Mouse (Mus musculus): ENCODE data around the gene Nckap5. TPM values are rescaled to one million over a fixed set of nuclear protein-coding genes. Genes with fewer than 3 reads are reported as not detected.
A peak's percentile ranks its signal among the peaks of the same experiment; 100 is the strongest.

Gene Nckap5
- total and polyA plus RNA-seq, 2 experiments from 2014 or later: 6.6 to 10.2 TPM

DNA sequence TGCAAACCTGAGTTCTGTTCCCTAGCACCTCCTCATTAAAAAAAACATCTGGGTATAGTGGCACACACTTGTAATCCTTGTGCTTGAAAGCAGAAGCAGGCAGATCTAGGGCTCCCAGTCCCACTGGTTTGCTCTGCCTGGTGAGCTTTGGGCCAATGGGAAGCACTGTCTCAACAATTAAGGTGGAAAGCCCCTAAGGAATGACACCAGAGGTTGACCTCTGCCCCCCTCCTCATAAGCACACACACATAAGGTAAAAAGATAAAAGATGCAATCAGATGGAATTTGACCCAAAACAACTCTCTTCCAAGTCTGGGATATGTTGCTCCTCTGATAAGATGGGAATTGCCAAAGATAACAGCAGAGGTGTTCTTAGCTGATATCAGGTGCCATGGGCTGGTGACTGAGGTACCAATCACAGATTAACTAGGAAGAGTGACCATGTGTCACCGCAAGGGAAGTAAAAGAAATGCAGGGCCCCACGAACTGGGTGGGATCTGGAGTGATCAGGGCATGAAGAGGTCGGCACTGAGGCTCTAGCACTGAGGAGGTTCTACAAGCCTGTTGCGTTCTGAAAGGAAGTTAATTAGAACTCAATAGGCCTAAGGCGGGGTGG lies 110.8 kb downstream of the Nckap5 start:
- no peak for TF ChIP-seq CTCF (IDR thresholded peaks at IDR 0.05; ENCODE audit: low read depth)
- WGBS: 75% methylated on average over 5 of the region's 5 CpGs
- 0 out of 2 replicates have a peak, but pooled peaks cover 5% of the 10 kb centered on the region for H3K9me3 ChIP-seq (ENCODE audit: low read length)
- H3K27ac ChIP-seq: no peak overlapping the region
- H3K4me3 ChIP-seq (ENCODE audit: low read length): no peak overlapping the region
- H3K9ac ChIP-seq (replicated peaks; ENCODE audit: low read length): no peak overlapping the region
- DNase-seq (ENCODE audit: low spot score) (no peak), ATAC-seq (no peak)
- H3K4me1 ChIP-seq (ENCODE audit: insufficient read depth, low read length): no peaks in the 10 kb centered on the region
- no peak overlapping the region for H3K4me2 ChIP-seq (ENCODE audit: low read depth, low read length)
- H3K27me3 ChIP-seq (ENCODE audit: insufficient read depth, low read length): no peaks in the 10 kb centered on the region
- no peaks in the 10 kb centered on the region for H3K36me3 ChIP-seq (ENCODE audit: insufficient read depth, low read length)

DNA sequence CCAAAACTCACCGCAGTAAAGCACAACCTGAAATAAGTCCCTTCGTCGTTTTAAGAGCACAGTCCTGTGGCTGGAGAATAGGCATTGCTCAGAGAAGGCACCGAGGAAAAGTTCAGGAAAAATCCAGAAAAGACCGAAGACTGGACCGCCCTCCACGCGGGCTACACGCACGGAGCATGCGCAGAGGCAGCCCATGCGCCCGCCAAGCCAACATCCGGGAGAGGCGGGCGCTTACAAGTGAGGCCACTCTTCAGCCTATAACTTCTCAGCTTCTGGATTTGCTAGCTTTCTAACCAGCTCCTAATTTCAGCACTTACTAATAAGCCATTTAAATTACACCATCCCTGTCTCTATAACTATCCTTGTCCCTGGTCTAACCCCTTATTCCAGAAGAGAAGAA lies 124.0 kb downstream of the Nckap5 start:
- H3K9ac ChIP-seq (replicated peaks; ENCODE audit: low read length): no peak overlapping the region

DNA sequence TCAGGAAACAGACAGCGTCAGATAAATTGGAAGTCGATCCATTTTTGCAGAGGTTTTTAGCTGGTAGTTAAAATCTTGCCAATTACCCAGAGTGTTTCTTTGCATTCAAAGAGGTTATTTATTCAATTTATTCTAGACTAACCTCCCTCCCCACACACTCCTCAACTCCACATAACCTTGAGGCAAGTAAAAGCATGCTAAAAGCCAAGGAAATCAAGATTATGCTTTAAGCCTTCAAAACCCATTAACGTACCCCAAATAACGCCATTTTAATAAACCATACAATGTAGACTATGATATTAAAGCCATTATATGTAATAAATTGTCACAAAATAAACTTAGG lies 129.7 kb downstream of the Nckap5 start:
- H3K4me2 ChIP-seq (ENCODE audit: low read depth, low read length): no peak overlapping the region
- ATAC-seq: no peak

More for the DNA sequence above, 124.0 kb downstream of the Nckap5 start:
- H3K4me1 ChIP-seq (ENCODE audit: insufficient read depth, low read length): no peaks in the 10 kb centered on the region
- H3K9me3 ChIP-seq (ENCODE audit: low read length): no peaks in the 10 kb centered on the region
- H3K4me3 ChIP-seq (ENCODE audit: low read length): no peak overlapping the region
- 96% methylated on average over 16 of the region's 16 CpGs for WGBS
- H3K27ac ChIP-seq: no peak overlapping the region
- no peak overlapping the region for H3K4me2 ChIP-seq (ENCODE audit: low read depth, low read length)
- no peak for TF ChIP-seq CTCF (IDR thresholded peaks at IDR 0.05; ENCODE audit: low read depth)
- H3K27me3 ChIP-seq (ENCODE audit: insufficient read depth, low read length): no peaks in the 10 kb centered on the region
- H3K36me3 ChIP-seq (ENCODE audit: insufficient read depth, low read length): no peaks in the 10 kb centered on the region
- ATAC-seq (no peak), DNase-seq (ENCODE audit: low spot score) (no peak)

DNA sequence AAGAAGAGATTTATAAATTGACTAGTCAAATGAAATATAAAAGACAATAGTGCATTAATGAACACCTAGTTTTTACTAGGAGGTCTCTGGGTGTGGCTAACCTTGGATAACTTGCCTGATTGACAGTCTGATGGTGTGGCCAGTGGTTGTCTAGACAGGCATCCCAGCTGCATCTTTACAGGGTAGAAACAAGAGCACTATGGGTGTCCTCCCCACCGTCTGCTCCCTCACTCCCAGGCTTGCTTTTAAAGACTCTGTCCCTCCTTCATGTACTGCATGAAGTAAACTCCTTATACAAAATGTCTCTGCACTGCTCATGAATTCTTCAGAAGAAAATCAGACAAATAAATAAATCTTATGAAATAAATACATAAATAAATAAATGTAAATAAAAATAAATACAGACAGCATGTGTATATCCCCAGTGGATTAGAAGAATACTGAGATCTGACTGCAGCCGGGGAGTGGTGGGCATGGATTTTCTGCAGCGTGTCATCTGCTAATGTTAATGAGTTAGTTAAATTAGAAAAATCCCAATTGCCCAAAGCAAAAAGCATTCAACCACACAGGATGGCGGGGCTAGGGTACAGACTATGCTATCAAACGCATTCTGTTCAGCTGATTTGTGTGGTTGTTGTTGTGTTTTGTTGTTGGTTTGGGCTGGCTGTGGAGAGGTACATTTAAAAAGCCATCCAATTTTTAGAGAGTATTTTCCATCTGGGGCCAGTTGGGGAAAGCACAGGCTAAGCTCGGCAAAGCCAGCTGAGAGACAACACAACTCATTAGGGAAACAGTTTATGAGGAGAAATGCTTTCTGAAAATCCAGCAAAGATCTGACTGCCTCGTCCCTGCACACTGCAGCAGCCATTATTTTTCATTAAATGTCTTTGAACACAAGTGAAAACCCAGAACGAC lies 130.3 kb downstream of the Nckap5 start:
- H3K4me2 ChIP-seq (ENCODE audit: low read depth, low read length): peak overlapping the region; percentile 22; the same call in 1 of the 2 replicates
- H3K9ac ChIP-seq (replicated peaks; ENCODE audit: low read length): no peak overlapping the region
- no peak for TF ChIP-seq CTCF (IDR thresholded peaks at IDR 0.05; ENCODE audit: low read depth)
- 22% methylated on average over 8 of the region's 8 CpGs for WGBS
- H3K27me3 ChIP-seq (ENCODE audit: insufficient read depth, low read length): no peaks in the 10 kb centered on the region
- ATAC-seq (peak; percentile 55; the same call in 1 of the 2 replicates), DNase-seq (ENCODE audit: low spot score) (peak; percentile 48)
- H3K9me3 ChIP-seq (ENCODE audit: low read length): no peaks in the 10 kb centered on the region
- H3K4me3 ChIP-seq (ENCODE audit: low read length): no peak overlapping the region
- peak overlapping the region; percentile 33 for H3K27ac ChIP-seq
- H3K36me3 ChIP-seq (ENCODE audit: insufficient read depth, low read length): no peaks in the 10 kb centered on the region
- H3K4me1 ChIP-seq (ENCODE audit: insufficient read depth, low read length): no peaks in the 10 kb centered on the region

More for the DNA sequence above, 129.7 kb downstream of the Nckap5 start:
- Histone ChIP-seq H3K4me3 (ENCODE audit: low read length) (no peak overlapping the region), H3K27me3 (ENCODE audit: insufficient read depth, low read length) (no peaks in the 10 kb centered on the region), H3K9ac (replicated peaks; ENCODE audit: low read length) (no peak overlapping the region), H3K27ac (peak overlapping the region; percentile 33), H3K9me3 (ENCODE audit: low read length) (no peaks in the 10 kb centered on the region), H3K36me3 (ENCODE audit: insufficient read depth, low read length) (no peaks in the 10 kb centered on the region), H3K4me1 (ENCODE audit: insufficient read depth, low read length) (no peaks in the 10 kb centered on the region)
- DNase-seq (ENCODE audit: low spot score): no peak
- no peak for TF ChIP-seq CTCF (IDR thresholded peaks at IDR 0.05; ENCODE audit: low read depth)
- WGBS: 57% methylated on average over 4 of the region's 4 CpGs

DNA sequence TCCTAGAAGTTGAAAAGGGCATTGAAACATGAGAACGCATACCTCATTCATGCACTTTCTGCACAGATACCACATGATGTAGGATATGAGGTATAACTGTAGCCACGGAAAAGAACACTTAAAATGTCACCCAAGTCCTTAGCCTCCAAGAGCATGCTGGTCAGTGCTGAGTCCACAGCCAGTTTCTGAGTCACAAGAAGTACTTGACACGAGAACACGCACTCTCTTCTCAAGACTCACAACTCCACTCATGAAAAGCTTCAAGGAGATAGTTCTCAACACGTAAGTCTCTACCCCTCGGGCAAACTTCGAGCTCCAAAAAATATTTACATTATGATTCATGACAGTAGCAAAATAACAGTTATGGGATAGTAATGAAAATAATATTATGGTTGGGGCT lies 137.0 kb downstream of the Nckap5 start:
- no peak for TF ChIP-seq CTCF (IDR thresholded peaks at IDR 0.05; ENCODE audit: low read depth)
- no peak for ATAC-seq

DNA sequence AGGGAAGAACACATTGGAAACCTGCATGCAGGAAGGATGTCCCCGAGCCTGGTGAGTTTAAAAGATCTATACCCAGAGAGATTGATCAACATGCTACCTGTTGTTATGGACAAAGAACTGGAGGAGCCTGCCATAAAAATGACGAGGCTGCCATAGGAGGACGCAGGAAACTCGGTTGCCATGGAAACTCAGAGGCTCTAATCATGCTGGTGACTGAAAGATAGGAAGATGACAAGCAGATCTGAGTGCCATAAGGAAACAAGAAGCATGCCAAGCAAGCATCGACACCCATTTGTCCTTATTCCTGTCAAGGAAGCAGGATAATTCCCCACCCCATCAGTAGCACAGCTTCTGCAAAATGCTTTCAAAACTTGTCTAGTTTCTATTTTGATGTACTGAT lies 142.0 kb downstream of the Nckap5 start:
- 36% methylated on average over 5 of the region's 5 CpGs for WGBS
- Histone ChIP-seq H3K4me1 (ENCODE audit: insufficient read depth, low read length) (peaks cover 13% of the 10 kb centered on the region; the same call in 1 of the 2 replicates), H3K4me2 (ENCODE audit: low read depth, low read length) (no peak overlapping the region), H3K36me3 (ENCODE audit: insufficient read depth, low read length) (no peaks in the 10 kb centered on the region), H3K9me3 (ENCODE audit: low read length) (no peaks in the 10 kb centered on the region), H3K4me3 (ENCODE audit: low read length) (no peak overlapping the region), H3K9ac (replicated peaks; ENCODE audit: low read length) (no peak overlapping the region), H3K27me3 (ENCODE audit: insufficient read depth, low read length) (no peaks in the 10 kb centered on the region), H3K27ac (peak overlapping the region; percentile 41; the same call in 1 of the 2 replicates)
- no peak; the same call in 1 of the 2 replicates for ATAC-seq
- TF ChIP-seq CTCF (IDR thresholded peaks at IDR 0.05; ENCODE audit: low read depth): no peak
- DNase-seq (ENCODE audit: low spot score): peak; percentile 79

More for the DNA sequence above, 137.0 kb downstream of the Nckap5 start:
- Histone ChIP-seq H3K27ac (no peak overlapping the region), H3K9me3 (ENCODE audit: low read length) (no peaks in the 10 kb centered on the region), H3K4me1 (ENCODE audit: insufficient read depth, low read length) (no peaks in the 10 kb centered on the region), H3K36me3 (ENCODE audit: insufficient read depth, low read length) (no peaks in the 10 kb centered on the region), H3K9ac (replicated peaks; ENCODE audit: low read length) (no peak overlapping the region), H3K27me3 (ENCODE audit: insufficient read depth, low read length) (no peaks in the 10 kb centered on the region), H3K4me2 (ENCODE audit: low read depth, low read length) (no peak overlapping the region), H3K4me3 (ENCODE audit: low read length) (no peak overlapping the region)
- no peak for DNase-seq (ENCODE audit: low spot score)
- WGBS: 95% methylated on average over 7 of the region's 7 CpGs

Measured in hindbrain, postnatal 0 days (tissue).